Mouse (Mus musculus): ENCODE measurements around the gene Pde6d.
"Not testable (repeated sequence)": the region's sequence is repeated elsewhere in the genome, so short reads cannot be mapped to it uniquely, and the experiment has no call there.

Gene Pde6d

DNA sequence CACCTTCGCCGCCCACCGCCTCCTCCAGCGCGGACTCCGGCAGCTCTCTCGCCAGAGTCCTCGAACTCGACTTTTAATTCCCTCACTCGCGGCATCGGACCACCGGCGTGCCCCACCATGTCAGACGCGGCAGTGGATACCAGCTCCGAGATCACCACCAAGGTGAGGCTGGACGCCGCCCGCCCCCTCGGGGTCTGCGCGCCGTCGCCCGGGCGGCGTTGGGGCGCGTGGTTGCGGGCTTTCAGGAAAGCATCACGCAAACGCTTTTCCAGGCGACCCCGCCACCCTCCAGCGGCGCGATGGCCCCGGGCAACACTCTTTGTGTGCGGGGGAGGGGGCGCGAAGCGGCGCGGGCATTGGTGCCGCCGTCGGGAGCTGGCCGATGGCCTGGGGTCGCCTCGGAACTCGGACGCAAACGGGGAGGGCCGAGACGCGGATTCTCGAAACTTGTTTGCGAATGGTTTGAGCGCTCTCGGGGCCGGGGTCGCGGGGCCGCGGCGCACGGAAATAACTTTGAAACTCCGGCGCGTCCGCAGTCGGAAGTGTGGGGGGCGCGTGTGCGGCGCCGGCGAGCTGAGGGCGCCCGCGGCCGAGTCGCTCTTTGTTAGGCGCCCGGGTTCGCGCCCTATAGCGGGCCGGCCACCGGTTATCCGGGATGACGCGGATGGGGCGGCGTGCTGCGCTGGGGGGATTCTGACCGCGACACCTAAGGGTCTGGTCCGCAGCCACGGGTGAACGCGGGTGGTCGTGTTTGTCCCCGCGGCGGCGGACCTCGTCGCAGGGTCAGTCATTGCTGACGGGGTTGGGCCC lies 55.4 kb downstream of the Pde6d start:
- in situ Hi-C loops (cut with MboI, MseI), result no loop called here

DNA sequence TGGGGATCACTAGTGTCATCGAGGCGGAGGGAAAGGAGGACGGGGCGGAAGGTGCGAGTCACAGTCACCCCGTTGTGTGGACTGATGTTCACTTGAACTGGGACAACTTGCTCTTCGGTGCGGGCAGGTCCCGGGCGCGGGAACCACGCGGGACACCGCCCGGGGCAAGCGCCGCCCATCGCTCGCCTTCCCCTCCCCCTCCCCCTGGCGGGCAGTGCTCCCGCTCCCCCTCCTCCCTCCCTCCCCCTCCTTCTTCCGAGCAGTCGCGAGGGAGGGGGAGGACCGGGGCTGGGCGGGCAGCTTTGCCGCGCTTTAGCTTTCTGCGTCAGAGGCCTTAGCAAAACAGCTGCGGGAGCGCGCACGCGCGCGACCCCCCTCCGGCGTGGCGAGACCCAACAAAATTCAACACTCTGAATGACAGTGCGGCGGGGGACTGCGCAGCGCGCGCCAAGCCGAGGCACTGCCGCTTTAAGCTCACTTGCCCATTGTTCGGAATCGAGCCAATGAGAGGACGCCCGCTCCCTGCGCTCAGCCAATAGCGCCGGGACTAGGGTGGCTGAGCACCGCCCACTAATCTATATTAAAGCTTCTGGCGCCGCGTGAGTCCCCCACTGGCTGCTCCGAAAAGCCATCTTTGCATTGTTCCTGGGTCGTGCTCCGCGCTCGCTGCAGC lies 56.2 kb downstream of the Pde6d start, which contains the start of gene Ptma:
Ptma (plus strand) TSS at position 611 of the 673 bp plus-strand sequence.
- in situ Hi-C loops (cut with MboI, MseI), result no loop called here

DNA sequence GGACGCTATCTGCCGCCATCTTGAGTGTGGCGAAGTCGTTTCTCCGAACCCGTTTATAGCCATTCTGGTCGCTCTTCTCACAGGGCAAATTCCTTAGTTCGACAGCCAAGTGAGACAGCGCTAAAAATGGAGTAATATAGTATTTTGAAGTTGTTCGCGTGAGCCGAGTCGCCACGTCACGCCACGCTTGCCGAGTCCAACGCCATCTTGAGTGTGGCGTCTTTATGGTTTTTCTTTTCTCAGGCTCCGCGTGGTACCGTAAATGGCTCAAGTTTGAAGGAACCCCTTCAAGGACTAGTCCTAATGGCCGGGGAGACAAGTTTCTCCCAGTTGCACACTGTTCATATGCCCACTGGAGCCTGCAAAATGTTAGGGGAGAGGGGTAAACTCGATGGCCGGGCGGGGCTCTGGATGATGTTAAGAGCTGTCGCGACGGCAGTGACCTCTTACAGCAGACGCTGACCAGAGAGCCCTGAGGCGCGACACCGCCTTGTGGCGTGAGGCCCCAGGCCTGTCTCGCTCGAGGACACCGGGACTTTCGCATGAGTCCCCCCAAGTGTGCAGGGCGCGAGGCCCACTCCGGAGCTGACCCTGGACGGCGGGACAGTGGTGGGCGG lies 56.8 kb downstream of the Pde6d start:
- in situ Hi-C loops (cut with MboI, MseI), result no loop called here

DNA sequence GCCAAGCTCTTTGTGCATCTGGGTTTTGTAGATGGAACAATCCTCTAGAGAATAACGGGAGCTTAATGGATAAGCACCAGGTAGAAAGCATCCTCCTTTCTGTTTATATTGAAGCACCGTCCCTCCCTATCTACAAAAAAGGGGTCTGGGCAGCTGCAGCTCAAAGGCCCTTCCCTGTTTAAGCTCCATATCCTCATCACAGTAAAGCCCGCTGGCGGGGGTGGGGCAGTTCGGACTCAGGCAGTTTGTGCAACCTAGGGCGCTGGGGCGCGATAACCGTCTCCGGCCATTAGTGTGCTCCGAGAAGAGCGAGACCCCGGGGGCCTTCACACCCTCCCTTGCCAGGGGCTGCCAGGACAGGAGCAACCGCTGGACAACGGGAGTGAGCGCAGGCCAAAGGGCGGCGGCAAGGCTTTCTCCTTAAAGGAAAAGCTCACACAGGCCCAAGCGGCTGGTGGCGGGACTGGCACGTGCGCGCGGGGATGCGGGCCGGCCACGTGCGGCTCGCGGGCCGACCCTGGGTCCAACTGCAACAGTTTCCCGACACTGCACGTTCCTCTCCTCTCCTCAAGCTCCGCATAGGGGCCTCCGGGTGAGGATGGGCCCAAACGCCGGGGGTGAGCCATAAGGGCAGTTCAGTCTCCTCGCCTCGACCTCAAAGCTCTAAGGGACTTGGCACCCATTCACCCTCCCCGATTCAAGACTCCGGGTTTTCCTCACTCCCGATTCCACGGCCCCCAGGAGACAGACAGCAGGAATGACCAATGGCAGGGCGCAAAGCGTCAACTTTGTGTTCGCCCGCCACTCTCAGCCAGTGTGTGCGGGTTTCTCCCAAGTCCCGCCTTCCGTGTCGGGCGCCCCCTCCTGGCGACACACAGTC lies 57.6 kb downstream of the Pde6d start:
- in situ Hi-C loops (cut with MboI, MseI), result no loop called here

- in situ Hi-C loops (cut with MboI, MseI), result no loop called here
Observed at GRCm38 (mm10) chr1:86523776-86524618, 58.4 kb downstream of the Pde6d start.

- in situ Hi-C loops (cut with MboI, MseI), result no loop called here
Observed at GRCm38 (mm10) chr1:86522286-86522871, 60.0 kb downstream of the Pde6d start.

- in situ Hi-C loops (cut with MboI, MseI), result no loop called here
Observed at GRCm38 (mm10) chr1:86520361-86520760, 62.1 kb downstream of the Pde6d start.

- in situ Hi-C loops (cut with MboI, MseI), result no loop called here
Observed at GRCm38 (mm10) chr1:86517076-86517475, 65.4 kb downstream of the Pde6d start.

DNA sequence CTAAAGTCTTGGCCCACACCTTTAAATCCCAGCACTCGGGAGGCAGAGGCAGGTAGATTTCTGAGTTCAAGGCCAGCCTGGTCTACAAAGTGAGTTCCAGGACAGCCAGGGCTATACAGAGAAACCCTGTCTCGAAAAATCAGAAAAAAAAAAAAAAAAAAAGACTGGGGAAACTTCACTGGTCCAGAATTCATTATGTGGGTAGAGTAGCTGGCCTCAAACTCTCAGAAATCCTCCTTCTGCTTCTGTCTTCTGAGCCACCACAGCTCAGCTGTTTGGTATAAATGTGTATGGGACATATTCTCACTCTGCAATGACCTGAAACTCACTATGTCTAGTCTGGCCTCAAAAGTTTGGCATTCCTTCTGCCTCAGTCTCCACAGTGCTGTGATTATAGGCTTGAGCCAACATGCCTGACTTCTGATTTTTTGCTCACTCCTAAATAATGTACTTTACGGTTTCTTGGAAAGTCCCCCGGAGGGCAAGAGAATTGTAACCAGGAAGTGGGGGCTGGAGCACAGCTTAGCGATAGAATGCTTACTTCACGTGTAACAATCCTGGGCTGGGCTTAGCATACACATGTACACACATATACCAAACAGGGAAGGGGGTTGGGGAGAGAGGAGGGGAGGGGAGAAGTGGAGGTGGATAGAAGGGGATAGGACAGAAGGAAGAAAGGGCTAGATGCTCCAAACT lies 66.6 kb downstream of the Pde6d start:
- in situ Hi-C loops (cut with MboI, MseI), result no loop called here

GRCm38 (mm10) chr1:86513031-86513430 lies 69.4 kb downstream of the Pde6d start:
- in situ Hi-C loops (cut with MboI, MseI), result not testable (repeated sequence)

- in situ Hi-C loops (cut with MboI, MseI), result no loop called here
Observed at GRCm38 (mm10) chr1:86512154-86512720, 70.2 kb downstream of the Pde6d start.

GRCm38 (mm10) chr1:86510676-86511441 lies 71.6 kb downstream of the Pde6d start:
- in situ Hi-C loops (cut with MboI, MseI), result no loop called here

DNA sequence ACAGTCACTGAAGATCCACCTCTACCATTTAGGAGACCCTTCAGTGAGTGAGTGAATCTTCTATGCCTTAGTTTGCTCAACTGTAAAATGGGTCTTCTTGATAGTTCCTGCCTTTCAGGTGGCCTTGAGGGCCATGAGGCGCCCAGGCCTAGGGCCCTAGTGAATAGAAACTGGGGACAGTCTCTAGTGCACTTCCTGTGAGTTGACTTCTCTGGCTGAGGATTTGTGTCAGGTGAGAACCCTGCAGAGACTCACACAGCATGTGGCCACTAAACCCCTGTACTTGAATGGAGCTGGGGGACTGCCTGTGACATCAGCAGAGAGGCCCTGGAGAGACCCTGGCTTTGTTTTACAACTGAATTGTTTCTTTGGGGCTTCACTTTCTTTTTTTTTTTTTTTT lies 72.2 kb downstream of the Pde6d start:
- in situ Hi-C loops (cut with MboI, MseI), result no loop called here

DNA sequence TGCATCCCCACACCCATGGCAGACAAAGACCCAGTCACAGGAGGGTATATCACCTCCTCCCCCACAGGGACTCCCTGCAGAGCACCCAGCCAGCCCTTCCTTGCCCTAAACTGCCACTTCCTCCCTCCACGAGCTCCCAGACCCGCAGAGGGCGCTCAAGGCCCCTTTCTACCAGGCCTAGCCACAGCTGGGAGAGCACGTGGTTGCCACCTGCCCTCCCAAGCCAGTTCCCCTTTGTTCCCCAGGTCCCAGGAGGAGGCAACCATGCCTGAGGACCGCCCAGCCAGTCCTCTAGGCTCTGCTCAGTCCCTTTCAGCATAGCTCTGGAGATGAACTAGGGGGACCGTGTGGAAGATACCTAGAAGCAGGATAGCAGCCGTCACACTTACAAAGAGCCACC lies 73.0 kb downstream of the Pde6d start:
- in situ Hi-C loops (cut with MboI, MseI), result loop anchor here (10.0 kb wide), 1 partner anchor 715 kb away; the partner anchor contains the start of gene Cab39

- in situ Hi-C loops (cut with MboI, MseI), result loop anchor here (10.0 kb wide), 1 partner anchor 713 kb away; the partner anchor contains the start of gene Cab39
Observed at GRCm38 (mm10) chr1:86507866-86508265, 74.6 kb downstream of the Pde6d start.

- in situ Hi-C loops (cut with MboI, MseI), result loop anchor here (10.0 kb wide), 1 partner anchor 712 kb away; the partner anchor contains the start of gene Cab39
Observed at GRCm38 (mm10) chr1:86506420-86506819, 76.0 kb downstream of the Pde6d start.

DNA sequence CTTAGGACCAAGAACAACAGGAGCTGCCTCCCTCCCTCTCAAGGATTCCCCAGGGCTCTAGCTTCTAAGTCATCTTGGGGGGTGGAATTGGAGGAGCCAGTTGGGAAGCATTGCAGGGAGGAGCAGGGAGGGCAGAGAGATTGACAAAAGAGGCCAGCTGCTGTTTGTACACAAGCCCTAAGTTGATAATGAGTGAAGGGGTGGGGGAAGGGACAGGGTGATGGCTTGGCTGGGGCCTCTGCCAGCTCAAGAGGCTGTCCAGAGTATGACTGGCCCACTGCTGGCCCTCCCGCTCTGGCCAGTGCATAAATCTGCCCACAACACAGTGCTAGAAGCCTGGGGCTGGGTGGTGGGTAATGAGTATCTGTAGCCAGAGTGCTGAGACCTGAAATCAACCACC lies 77.0 kb downstream of the Pde6d start:
- in situ Hi-C loops (cut with MboI, MseI), result loop anchor here (10.0 kb wide), 1 partner anchor 711 kb away; the partner anchor contains the start of gene Cab39
